Mouse (Mus musculus): ENCODE results near the gene Fam177a.
"Not testable (repeated sequence)": the region's sequence is repeated elsewhere in the genome, so short reads cannot be mapped to it uniquely, and the experiment has no call there.

DNA sequence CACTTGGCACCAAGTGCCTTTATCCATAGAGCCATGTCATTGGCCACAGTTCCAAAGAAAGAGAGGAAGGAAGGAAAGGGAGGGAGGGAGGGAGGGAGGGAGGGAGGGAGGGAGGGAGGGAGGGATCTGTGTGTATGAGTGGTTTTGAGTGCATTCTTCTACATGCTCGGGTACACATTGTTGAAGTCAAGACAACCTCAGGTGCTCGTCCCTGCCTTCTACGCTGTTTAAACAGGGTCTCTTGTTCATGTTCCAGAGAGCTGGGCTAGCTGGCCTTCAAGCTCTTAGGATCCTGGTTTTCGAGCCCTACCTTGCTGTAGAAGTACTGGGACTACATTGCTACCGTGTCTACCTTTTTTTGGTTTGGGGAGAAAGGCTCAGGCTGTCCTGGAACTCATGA lies 64.9 kb downstream of the Fam177a start:
- TF ChIP-seq POLR2A (IDR thresholded peaks at IDR 0.05; ENCODE audit: control insufficient read depth, low read depth, low read length); CTCF (IDR thresholded peaks at IDR 0.05; ENCODE audit: control insufficient read depth, insufficient read depth, insufficient replicate concordance, low read depth, low read length): not testable (repeated sequence)
